Mouse (Mus musculus): ENCODE data around the gene Wdr81.
A peak's percentile ranks its signal among the peaks of the same experiment; 100 is the strongest.

Wdr81 gene

GRCm38 (mm10) chr11:75429019-75429705 is 25.4 kb downstream of the Wdr81 start:
- no peak for DNase-seq

- DNase-seq: no peak
Observed at GRCm38 (mm10) chr11:75424459-75424858, 30.1 kb downstream of the Wdr81 start.

DNA sequence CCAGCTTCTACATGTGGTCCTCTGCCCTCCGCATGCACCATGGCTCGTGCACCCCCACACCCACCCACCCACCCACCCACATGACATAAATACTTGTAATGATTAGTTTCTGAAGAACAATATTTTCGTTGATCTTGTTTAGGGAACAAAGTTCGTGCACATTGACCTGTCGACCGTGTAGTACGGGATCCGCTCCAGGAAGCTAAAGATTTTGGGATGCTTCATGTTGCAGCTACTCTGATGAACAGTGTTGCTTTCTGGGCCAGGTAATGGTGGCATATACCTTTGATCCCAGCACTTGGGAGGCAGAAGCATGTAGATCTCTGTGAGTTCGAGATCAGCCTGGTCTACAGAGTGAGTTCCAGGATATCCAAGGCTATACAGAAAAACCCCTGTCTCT is 30.5 kb downstream of the Wdr81 start:
- DNase-seq: no peak

- no peak for DNase-seq
Observed at GRCm38 (mm10) chr11:75423091-75423490, 31.4 kb downstream of the Wdr81 start.

DNA sequence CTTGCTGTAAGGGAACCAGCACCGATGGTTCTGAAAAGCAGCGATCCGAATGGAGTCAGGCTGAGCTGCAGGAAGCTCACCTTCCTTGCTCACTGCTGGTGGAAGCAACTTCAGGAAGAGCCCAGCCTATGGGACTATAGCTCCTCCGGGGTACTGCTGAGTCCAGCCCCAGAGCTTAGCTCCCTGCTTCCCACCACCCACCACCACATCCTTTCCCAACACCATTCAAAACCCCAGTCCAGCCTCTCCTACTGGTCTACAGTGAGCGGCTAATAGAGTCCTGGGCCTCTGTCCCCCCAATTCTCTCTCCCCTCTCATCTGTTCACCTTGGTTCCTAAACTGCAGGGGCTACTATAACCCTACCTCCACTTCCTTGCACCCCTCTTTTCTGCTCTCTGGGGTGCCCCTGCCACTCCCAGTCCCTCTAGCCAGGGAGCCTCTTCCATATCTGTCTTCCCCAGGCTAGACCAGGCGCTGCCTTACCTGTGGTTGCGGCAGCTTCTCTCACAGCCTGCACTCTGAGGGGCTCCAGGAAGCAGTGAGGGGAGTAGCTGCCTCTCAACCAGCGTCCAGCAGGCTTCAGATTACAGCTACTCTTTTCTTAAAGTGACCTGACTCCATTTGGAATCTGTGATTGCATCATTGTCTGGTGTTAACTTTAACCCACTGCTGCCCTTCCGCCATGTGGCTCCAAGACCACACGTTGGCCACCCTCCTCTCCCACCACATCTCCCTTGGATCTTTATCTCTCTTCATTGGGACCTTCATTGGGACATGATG is 32.3 kb downstream of the Wdr81 start, which contains the start of gene Serpinf1:
Serpinf1 (minus strand) TSS at position 689 of the 780 bp plus-strand sequence.
- no peak for DNase-seq

- no peak for DNase-seq
Observed at GRCm38 (mm10) chr11:75421375-75422012, 33.0 kb downstream of the Wdr81 start.

DNA sequence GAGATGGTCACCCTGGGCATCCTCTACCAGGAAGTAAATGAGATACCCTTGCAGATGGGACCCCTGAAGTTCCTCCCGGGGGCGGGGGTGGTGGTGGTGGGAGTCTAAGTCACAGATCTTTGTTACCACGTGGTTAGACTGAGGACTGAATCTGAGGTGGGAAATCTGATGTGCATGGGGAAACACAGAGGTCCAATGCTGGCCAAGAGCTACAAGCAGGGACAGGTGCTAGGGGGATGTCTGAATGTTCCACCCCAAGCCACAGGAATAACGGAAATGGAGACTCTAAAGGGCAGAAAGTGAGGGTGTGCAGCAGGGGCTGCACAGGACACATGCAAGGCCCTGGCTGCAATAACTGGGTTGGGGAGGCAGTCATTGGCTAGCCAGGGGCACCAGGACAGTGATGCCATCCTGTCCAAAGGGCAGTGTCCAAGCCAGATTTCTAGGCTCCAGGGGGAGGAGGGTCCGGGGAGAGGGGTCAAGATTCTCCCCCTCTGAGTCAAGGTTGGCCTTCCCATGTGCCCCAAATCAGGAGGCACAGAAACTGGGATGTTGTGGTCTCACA is 33.6 kb downstream of the Wdr81 start:
- no peak for DNase-seq

- no peak for DNase-seq
Observed at GRCm38 (mm10) chr11:75420037-75420436, 34.5 kb downstream of the Wdr81 start.

DNA sequence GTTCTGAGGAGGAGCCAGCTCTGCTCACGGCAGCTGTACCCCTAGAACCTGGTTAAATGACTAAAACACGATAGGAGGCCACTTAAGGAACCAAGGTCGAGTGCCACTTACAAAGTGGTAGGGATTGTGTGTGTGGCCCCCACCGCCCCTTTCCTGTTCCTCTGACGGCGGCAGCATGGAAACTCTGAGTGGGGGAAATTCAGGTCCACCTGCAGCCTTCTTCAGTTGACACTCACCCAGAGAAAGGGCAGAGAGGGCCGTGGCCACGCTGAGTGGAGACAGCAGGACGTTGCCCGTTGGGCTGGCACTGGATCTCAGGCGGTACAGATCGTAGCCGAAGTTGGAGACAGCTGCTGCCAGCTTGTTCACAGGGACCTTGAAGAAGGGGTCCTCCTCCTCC is 38.5 kb downstream of the Wdr81 start:
- DNase-seq: no peak

GRCm38 (mm10) chr11:75415096-75415495 is 39.4 kb downstream of the Wdr81 start:
- DNase-seq: no peak

- no peak for DNase-seq
Observed at GRCm38 (mm10) chr11:75410591-75410990, 43.9 kb downstream of the Wdr81 start.

- no peak for DNase-seq
Observed at GRCm38 (mm10) chr11:75409679-75410575, 44.6 kb downstream of the Wdr81 start.

DNA sequence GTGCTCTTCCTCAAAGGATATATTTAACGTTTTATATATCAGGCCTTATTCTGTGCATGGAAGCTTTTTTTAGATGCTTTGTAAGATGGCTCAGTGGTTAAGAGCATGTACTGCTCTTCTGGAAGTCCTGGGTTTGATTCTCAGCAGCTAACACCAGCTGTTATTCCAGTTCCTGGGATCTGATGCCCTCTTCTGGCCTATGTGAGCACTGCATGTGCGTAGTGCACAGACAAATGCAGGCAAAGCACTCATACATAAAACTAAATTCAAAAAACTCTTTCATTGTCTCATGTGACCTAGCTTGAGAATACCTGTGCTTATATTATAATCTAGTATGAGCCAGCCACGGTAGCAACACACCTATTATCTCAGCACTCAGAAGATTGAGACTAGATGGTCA is 47.7 kb downstream of the Wdr81 start:
- no peak for DNase-seq

GRCm38 (mm10) chr11:75406104-75406503 is 48.4 kb downstream of the Wdr81 start:
- no peak for DNase-seq

- no peak for DNase-seq
Observed at GRCm38 (mm10) chr11:75404801-75405200, 49.7 kb downstream of the Wdr81 start.

- DNase-seq: no peak
Observed at GRCm38 (mm10) chr11:75403301-75404052, 51.0 kb downstream of the Wdr81 start.

- no peak for DNase-seq
Observed at GRCm38 (mm10) chr11:75402271-75402690, 52.2 kb downstream of the Wdr81 start.

DNA sequence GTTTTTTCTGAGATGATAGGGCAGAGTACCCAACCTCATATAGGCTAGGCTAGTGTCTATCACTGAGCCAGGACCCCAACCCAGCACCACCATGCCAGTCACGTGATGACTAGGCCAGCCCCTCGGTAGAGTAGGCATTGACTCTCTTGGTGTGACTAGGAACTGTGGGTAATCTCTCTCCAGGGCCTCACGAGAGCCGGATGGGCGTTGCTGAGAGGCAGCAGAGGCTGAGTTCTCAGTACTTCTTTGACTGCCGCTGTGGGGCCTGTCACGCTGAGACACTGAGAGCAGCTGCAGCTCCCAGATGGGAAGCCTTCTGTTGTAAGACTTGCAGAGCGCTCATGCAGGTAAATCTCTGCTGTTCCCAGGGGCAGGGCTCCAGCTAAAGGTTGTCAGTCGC is 54.4 kb downstream of the Wdr81 start:
- DNase-seq: peak; percentile 41

- peak; percentile 60 for DNase-seq
Observed at GRCm38 (mm10) chr11:75399411-75399841, 55.1 kb downstream of the Wdr81 start.

DNA sequence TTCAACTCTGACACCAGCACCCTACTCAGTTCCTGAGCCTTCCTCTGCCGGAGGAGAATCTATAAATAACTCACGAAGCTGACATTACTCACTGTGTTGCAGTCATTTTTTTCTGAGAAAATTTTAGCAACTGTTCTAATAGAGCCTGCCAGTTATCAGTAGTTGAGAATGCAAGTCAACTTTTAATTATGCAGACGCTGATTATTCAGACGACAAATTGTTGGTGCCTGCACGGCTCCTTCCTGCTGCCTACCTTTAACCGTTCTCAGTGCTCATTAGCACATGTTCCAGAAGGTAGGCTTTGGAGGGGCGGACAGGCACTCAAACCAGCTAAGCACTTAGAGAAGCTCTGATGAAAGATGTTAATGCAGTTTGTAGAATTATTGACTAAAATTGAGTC is 57.1 kb downstream of the Wdr81 start:
- no peak for DNase-seq

DNA sequence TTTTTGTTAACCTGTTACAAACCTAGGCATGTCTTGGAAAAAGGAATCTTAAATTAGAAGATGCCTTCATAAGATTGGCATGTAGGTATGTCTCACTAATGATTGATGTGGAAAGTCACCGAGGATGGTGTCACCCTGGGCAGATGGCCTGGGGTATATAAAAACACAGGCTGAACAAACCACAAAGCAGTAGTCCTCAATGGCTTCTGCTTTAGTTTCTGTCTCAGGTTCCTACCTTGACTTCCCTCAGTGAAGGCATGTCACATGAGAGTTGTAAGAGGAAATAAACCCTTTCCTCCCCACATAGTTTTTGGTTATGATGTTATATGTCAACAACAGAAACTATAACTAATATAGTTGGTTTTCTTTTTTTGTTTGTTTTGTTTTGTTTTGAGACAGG is 58.9 kb downstream of the Wdr81 start:
- DNase-seq: no peak
